Mouse (Mus musculus) embryonic facial prominence, embryonic 13.5 days (tissue): ENCODE data around the gene Comtd1. TPM values are rescaled to one million over a fixed set of nuclear protein-coding genes. Genes with fewer than 3 reads are reported as not detected.

Source experiments
- ATAC-seq: fragments of 200-750 bp; cut with Nextera tagmentation; 2 replicates; pipeline ENCODE4 v1.8.0; 2017; ENCODE audit warnings: low read depth; ENCODE audit not compliant: insufficient number of reproducible peaks, insufficient read depth, low FRiP score, low TSS enrichment
- H3K27ac ChIP-seq: fragments of 300-500 bp; sonication (generic); 2 replicates; pipeline ENCODE4 v1.5.1; 2015; ENCODE audit warnings: moderate library complexity, mild to moderate bottlenecking, inconsistent platforms
- H3K27me3 ChIP-seq: fragments of 300-500 bp; sonication (generic); 2 replicates; pipeline ENCODE4 v1.6.1; 2015; ENCODE audit warnings: mild to moderate bottlenecking, inconsistent platforms
- H3K36me3 ChIP-seq: fragments of 300-500 bp; sonication (generic); 2 replicates; pipeline ENCODE4 v1.6.1; 2015; ENCODE audit warnings: mild to moderate bottlenecking, inconsistent platforms
- H3K4me1 ChIP-seq: fragments of 300-500 bp; sonication (generic); 2 replicates; pipeline ENCODE4 v1.6.1; 2015; ENCODE audit warnings: inconsistent platforms
- H3K4me2 ChIP-seq: fragments of 300-500 bp; sonication (generic); 2 replicates; pipeline ENCODE4 v1.6.1; 2015; ENCODE audit warnings: moderate library complexity, mild to moderate bottlenecking, inconsistent platforms
- H3K4me3 ChIP-seq: fragments of 300-500 bp; sonication (generic); 2 replicates; pipeline ENCODE4 v1.5.1; 2015; ENCODE audit warnings: mild to moderate bottlenecking, inconsistent platforms
- H3K9ac ChIP-seq: fragments of 300-500 bp; sonication (generic); 2 replicates; pipeline ENCODE4 v1.6.1; 2015; ENCODE audit warnings: mild to moderate bottlenecking, inconsistent platforms
- H3K9me3 ChIP-seq: fragments of 300-500 bp; sonication (generic); 2 replicates; pipeline ENCODE4 v1.6.1; 2016; ENCODE audit warnings: inconsistent platforms
- WGBS: fragments of 180-500 bp; shearing (Covaris S2); methylation state at CpG from one replicate; pipeline ENCODE4 v1.1.7; 2015; ENCODE audit warnings: mixed read lengths; 5-methylcytosine and 5-hydroxymethylcytosine counted together
- polyA plus RNA-seq: library from polyadenylated mRNA; unstranded; fragments of >200 nt; fragmentation: Nextera tagmentation; extraction: Ambion mirVana; gene quantifications from 2 replicates; pipeline ENCODE4 v1.2.1, GENCODE M21; 2015

Comtd1 gene
- polyA plus RNA-seq, 1 experiment from 2014 or later, result 21.5 TPM

DNA sequence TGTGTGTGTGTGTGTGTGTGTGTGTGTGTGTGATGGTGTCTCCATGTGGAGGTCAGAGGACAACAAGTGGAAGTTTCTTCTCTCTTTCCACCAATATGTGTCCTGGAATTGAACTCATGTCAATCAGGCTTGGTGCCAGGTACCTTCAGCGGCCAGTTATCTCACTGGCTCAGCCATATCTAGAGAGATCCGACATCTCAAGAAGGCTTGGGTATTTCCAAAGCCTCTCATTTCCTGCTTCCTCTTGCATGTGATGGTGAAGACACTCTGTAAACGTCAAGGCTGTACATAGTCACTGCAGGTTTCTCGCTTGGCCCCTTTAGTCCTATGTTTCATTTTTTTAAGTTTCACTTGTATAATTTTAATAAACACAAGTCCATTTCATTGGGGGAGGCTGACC lies 35.6 kb downstream of the Comtd1 start:
- Histone ChIP-seq H3K4me2 (no peak overlapping the region), H3K4me1 (no peaks in the 10 kb centered on the region; the same call in 1 of the 2 replicates), H3K27me3 (no peaks in the 10 kb centered on the region), H3K4me3 (no peak overlapping the region), H3K27ac (no peak overlapping the region), H3K36me3 (no peaks in the 10 kb centered on the region), H3K9me3 (no peaks in the 10 kb centered on the region), H3K9ac (no peak overlapping the region)
- WGBS, result 81% methylated on average over 4 of the region's 4 CpGs
- ATAC-seq, result no peak

DNA sequence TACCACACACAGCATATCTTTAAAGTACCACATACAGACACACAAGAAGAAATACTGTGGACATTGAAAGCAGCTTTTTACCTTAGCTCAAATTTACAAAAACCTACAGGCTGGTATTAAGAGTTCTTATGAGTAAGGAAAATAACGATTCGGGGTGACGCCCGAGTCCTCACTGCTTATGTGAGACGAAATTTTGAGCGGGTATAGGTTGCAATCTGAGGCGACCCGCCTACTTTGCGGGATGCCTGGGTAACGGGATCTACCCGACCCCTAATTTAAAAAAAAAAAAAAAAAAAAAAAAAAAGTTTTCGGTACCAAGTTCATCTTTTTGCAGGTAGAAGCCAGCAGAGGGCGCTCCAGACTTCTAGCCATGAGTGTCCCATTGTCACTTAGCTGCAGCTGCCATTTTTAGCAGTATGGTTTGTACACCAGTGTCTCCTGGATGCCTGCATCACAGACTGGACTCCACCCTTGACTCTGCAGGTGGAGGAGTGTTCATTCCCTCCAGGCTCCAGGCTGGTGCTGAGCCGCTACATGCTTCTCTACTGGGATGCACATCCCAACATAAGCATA lies 36.1 kb downstream of the Comtd1 start:
- 16% methylated on average over 14 of the region's 14 CpGs for WGBS
- Histone ChIP-seq H3K27ac (no peak overlapping the region), H3K4me1 (no peaks in the 10 kb centered on the region; the same call in 1 of the 2 replicates), H3K27me3 (no peaks in the 10 kb centered on the region), H3K4me3 (no peak overlapping the region), H3K36me3 (no peaks in the 10 kb centered on the region), H3K9ac (no peak overlapping the region), H3K4me2 (no peak overlapping the region), H3K9me3 (no peaks in the 10 kb centered on the region)
- no peak for ATAC-seq

DNA sequence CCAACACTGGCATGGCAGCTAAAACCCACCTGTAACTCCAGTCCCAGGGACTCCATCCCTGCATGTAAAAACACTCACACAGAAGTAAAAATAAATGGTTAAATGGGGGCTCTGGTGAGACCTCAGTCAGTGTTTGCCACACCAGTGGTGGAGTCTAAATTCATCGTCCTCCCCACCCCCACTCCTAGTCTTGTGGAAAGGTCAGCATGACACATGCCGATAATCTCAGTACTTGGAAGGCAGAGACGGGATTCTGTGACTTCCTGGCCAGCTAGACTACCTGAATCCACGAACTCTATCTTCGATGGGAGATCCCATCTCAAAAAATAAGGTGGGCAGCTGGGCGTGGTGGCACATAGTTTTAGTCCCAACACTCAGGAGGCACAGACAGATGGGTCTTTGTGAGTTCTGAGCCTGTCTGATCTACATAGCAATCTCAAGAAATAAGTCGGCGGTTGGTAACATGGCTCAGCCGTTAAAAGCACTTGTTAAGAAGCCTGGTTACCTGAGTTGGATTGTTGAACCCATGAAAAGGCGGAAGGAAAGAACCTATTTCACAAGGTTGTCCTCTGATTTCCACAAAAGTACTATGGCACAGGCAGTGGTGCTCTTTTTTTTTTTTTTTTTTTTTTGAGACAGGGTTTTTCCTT lies 36.9 kb downstream of the Comtd1 start:
- H3K4me1 ChIP-seq, result no peaks in the 10 kb centered on the region; the same call in 1 of the 2 replicates
- no peaks in the 10 kb centered on the region for H3K27me3 ChIP-seq
- no peak overlapping the region for H3K9ac ChIP-seq
- H3K27ac ChIP-seq, result no peak overlapping the region
- no peak for ATAC-seq
- H3K4me3 ChIP-seq, result no peak overlapping the region
- H3K36me3 ChIP-seq, result no peaks in the 10 kb centered on the region
- H3K4me2 ChIP-seq, result no peak overlapping the region
- no peaks in the 10 kb centered on the region for H3K9me3 ChIP-seq
- WGBS, result 85% methylated on average over 10 of the region's 10 CpGs

DNA sequence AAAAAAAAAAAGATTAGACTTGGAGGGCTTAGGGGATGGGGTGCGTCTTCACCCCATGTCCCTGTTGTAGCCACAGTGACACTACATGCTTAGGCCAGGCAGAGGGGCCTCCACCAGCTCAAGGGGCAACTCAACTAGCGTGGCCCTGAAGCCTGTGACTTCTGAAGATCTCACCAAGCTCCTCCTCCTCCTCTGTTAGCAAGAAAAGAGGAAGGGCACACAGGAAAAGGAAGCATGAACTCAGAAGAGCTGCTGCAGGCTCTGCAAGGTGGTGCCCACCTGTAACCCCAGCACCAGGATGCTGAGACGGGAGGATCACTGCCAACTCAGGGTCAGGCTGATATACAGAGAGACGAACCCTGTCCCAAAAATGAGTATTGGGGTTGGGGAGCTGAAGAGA lies 37.5 kb downstream of the Comtd1 start:
- H3K4me3 ChIP-seq, result no peak overlapping the region
- no peaks in the 10 kb centered on the region for H3K36me3 ChIP-seq
- H3K4me2 ChIP-seq, result no peak overlapping the region
- WGBS, result 77% methylated on average over 4 of the region's 4 CpGs
- H3K9me3 ChIP-seq, result no peaks in the 10 kb centered on the region
- H3K27ac ChIP-seq, result no peak overlapping the region
- ATAC-seq, result no peak
- no peaks in the 10 kb centered on the region for H3K27me3 ChIP-seq
- no peak overlapping the region for H3K9ac ChIP-seq
- no peaks in the 10 kb centered on the region; the same call in 1 of the 2 replicates for H3K4me1 ChIP-seq

DNA sequence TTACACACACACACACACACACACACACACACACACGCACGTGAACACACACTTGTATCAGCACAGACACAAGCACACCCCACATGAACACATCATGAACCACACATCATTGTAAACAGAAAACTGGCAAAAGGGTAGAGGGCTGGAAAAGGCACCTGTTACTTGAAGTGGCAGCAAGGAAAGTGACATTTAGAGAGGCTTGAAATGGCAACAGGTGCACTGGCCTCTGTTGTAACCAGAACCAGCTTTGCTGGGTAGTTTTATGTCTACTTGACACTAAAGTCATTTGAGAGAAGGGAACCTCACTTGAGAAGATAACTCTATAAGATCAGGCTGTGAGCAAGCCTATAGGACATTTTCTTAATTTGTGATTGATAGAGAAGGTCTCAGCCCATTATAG lies 39.4 kb downstream of the Comtd1 start:
- no peak overlapping the region for H3K4me2 ChIP-seq
- H3K27ac ChIP-seq, result no peak overlapping the region
- H3K36me3 ChIP-seq, result no peaks in the 10 kb centered on the region
- no peak for ATAC-seq
- no peaks in the 10 kb centered on the region; the same call in 1 of the 2 replicates for H3K4me1 ChIP-seq
- H3K9me3 ChIP-seq, result no peaks in the 10 kb centered on the region
- 95% methylated on average over 2 of the region's 2 CpGs for WGBS
- H3K27me3 ChIP-seq, result no peaks in the 10 kb centered on the region
- H3K9ac ChIP-seq, result no peak overlapping the region
- no peak overlapping the region for H3K4me3 ChIP-seq

DNA sequence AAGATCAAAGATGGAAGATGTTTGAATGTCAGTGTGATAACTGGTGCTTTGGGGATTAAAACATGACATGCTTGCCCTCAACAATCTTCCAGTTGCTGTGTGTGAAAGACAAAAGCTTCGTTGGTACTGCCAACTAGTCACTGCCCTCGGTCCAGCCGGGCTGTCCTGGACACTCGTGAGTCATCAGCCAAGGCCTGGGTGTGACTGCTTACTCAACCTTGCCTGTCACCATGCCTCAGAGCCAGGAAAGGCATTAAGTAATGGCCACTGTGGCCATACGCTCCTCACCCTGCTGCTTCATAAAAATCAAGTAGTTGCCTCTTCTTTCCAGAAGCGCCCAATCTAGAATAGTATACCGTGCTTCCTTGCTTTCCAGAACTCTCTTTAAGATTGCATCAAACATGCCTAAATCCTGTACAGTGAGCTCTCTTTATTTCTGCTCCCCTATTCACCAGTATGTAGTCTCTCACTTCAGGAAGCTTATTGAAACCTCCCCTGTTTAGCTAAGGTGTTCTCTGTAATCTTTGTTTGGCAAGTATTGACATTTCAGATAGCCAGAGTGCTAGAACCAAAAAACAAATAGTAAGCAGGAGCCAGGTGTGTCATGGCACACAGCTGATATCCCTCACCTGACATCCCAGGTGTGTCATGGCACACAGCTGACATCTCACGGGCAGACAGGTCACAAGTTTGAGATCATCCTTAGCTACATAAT lies 40.4 kb downstream of the Comtd1 start:
- Histone ChIP-seq H3K4me3 (no peak overlapping the region), H3K9me3 (no peaks in the 10 kb centered on the region), H3K9ac (no peak overlapping the region), H3K4me1 (no peaks in the 10 kb centered on the region; the same call in 1 of the 2 replicates), H3K4me2 (no peak overlapping the region), H3K27me3 (no peaks in the 10 kb centered on the region), H3K36me3 (no peaks in the 10 kb centered on the region), H3K27ac (no peak overlapping the region)
- no peak for ATAC-seq
- WGBS, result 87% methylated on average over 8 of the region's 8 CpGs

DNA sequence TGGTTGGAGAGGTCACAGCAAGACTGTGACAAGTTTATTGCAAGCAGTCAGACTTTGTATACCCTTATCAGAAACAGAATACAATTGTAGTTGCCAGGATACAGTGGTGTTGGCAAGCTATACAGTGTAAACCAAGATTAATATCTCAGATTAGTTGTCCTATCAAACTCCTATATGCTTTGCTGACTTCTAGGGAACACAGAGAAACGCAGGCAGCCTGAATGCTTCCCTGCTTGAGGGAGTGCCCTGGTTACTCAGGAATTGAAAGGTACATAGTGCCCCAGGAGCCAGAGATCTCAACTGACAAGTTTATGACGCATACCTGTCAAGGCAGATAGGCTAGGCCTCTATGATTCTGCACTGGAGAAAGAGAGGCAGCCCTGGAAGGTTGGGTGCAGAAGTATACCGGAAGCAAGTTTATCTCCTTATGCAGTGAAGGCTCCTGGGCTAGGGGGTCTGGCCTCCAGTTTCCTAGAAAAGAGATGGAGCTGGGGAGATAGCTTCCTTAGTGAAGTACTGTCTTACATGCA lies 42.1 kb downstream of the Comtd1 start:
- Histone ChIP-seq H3K9ac (no peak overlapping the region), H3K27ac (no peak overlapping the region), H3K9me3 (no peaks in the 10 kb centered on the region), H3K27me3 (no peaks in the 10 kb centered on the region), H3K4me2 (no peak overlapping the region), H3K4me3 (no peak overlapping the region), H3K36me3 (0 out of 2 replicates have a peak, but pooled peaks cover 5% of the 10 kb centered on the region), H3K4me1 (no peaks in the 10 kb centered on the region)
- no peak for ATAC-seq
- 74% methylated on average over 3 of the region's 3 CpGs for WGBS

DNA sequence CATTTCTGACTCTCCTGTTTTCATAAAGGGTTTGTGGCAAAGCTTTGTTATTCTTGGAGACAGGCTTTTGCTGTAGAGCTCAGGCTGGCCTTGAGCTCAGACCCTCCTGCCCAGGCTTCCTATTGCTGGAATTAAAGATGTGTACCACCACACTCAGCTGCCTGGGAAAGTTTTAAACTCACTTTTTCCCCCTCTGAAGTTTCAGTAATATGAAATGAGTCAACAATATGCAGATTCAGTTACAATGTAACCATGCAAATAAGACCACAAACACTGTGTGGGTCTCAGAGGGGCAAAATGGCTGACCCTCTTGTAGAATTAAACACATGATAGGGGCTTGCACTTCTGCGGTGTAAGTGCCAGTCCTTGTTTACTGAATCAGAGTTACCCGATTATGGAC lies 42.6 kb downstream of the Comtd1 start:
- Histone ChIP-seq H3K27ac (no peak overlapping the region), H3K27me3 (no peaks in the 10 kb centered on the region), H3K4me3 (no peak overlapping the region), H3K36me3 (0 out of 2 replicates have a peak, but pooled peaks cover 5% of the 10 kb centered on the region), H3K9ac (no peak overlapping the region), H3K4me1 (no peaks in the 10 kb centered on the region), H3K9me3 (no peaks in the 10 kb centered on the region), H3K4me2 (no peak overlapping the region)
- no peak for ATAC-seq
- WGBS, result 86% methylated on average over 2 of the region's 2 CpGs

DNA sequence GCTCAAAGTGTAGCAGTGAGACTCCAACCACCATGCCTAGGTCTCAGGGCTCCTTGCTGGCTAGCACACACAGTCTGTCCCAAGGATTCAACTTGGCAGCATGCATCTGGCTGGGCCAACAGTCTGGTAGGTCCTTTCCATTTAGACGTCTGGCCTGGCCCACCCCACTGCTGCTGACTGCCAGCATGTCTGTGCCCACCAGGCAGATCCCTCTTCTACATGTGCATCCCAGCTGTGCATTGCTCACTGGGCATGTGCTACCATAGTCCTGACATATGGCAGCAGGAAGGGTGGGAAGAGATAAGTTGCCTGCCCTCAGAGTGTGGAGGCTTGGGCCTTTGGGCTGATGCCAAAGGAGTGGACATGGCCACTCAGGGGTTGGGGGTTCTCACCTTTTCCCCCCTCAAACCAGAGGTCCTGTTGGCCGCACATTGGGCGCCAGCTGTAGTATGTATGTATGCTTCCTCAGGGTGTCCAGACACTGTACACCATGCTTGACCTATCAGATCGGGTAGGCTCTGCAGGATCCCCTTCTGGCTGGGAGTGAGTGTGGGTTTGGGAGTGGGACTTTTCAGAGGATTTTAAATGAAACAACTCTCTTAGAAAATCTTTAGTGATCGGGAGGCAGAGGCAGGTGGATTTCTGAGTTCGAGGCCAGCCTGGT lies 46.1 kb downstream of the Comtd1 start:
- Histone ChIP-seq H3K9ac (no peak overlapping the region), H3K27ac (no peak overlapping the region), H3K4me2 (no peak overlapping the region), H3K9me3 (no peaks in the 10 kb centered on the region), H3K27me3 (no peaks in the 10 kb centered on the region), H3K4me1 (no peaks in the 10 kb centered on the region), H3K36me3 (peaks cover 13% of the 10 kb centered on the region; the same call in 1 of the 2 replicates), H3K4me3 (no peak overlapping the region)
- ATAC-seq, result no peak
- 91% methylated on average over 6 of the region's 6 CpGs for WGBS

DNA sequence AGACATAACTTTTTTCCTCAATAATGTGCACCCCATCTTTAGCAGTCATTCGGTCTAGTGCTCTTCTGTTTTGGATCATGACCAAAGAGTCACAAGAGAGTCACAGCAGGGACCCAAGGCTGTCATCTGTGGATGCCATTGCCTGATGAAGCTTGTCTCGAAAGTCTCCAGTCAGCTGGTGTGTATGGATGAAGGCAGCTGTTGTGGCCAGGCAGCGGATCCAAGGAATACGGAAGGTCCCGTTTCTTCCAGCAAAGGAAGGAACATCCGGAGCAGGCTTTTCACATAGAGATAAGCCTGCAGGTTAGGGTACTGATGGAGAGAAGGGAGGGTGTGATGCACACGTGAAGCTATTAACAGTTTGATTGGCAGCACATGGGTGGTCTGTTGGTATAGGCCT lies 47.2 kb downstream of the Comtd1 start:
- Histone ChIP-seq H3K4me3 (no peak overlapping the region), H3K4me2 (no peak overlapping the region), H3K9ac (no peak overlapping the region), H3K27ac (no peak overlapping the region), H3K4me1 (no peaks in the 10 kb centered on the region), H3K36me3 (peaks cover 13% of the 10 kb centered on the region; the same call in 1 of the 2 replicates), H3K9me3 (no peaks in the 10 kb centered on the region), H3K27me3 (no peaks in the 10 kb centered on the region)
- WGBS, result 77% methylated on average over 7 of the region's 7 CpGs
- no peak for ATAC-seq

DNA sequence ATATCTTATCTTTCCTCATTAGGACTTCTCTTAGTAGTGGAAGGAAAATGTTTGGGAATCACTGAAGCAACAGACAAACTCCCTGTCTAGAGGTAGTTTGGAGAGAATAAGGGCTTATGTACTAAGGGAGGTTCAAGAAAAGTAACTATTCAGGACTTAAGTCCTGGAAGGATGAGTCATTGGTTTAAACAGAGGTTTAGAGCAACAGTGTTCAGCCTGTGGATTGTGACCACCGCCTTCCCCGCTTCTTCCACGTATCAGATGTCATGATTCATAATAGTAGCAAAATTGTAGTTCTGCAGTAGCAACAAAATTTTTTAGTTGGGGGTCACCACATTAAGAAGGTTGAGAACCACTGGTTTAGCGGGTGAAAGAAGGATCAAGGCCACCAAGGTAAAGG lies 48.1 kb downstream of the Comtd1 start:
- Histone ChIP-seq H3K36me3 (peaks cover 13% of the 10 kb centered on the region; the same call in 1 of the 2 replicates), H3K4me3 (no peak overlapping the region), H3K27ac (no peak overlapping the region), H3K4me1 (0 out of 2 replicates have a peak, but pooled peaks cover under 1% of the 10 kb centered on the region), H3K27me3 (no peaks in the 10 kb centered on the region), H3K9me3 (no peaks in the 10 kb centered on the region), H3K9ac (no peak overlapping the region), H3K4me2 (no peak overlapping the region)
- WGBS, result 89% methylated on average over 4 of the region's 4 CpGs
- no peak for ATAC-seq
